ENCODE assay signal across 21 mouse cellular contexts in the genomic region with DNA sequence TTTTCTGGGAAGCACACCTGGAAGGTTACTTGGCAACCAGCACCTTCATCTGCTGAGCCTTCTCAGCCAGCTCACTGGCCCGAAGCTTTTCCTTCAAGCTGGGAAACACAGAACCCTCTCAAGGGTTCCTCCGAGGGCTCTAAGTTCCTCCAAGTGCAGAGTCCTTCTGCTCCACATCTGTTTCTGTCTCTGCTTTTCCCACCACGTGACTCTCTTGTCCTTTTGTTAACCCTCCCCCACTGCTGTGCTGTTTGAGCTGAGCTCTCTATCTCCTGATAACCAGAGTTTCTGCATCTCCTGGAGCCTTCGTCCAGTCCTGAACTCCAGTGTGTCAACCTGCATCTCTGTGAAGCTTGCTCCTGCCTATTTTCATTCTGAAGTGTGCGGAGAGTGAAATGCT.
A peak's percentile ranks its signal among the peaks of the same experiment; 100 is the strongest.
DNase-seq lines count a peak whose midpoint lies in the region; ATAC-seq and TF ChIP-seq lines count a peak whose summit lies in the region.
"Had no signal": no experiment of that assay in that cellular context is flagged by ENCODE, and none has a peak within 500 bp of the region (broad histone marks: within the 10 kb centered on the region; RNA-seq: fewer than 3 reads in every experiment).

No protein-coding gene starts in this region.

- peak; percentile 85 for DNase-seq in heart, adult 11 months
- DNase-seq in NIH3T3 (ENCODE audit: low read depth) = peak; percentile 27
- no peak for DNase-seq in adrenal gland, adult 18-20 months (ENCODE audit: low spot score in 2 of 2)
- DNase-seq: adrenal gland, adult 8-10 months; adrenal gland, postnatal 36 days; B cell, adult 2 months; cerebellum, adult 11 months; cerebellum, adult 8-10 months; cerebellum, postnatal 14 days; gastrocnemius, postnatal 36 days; heart, adult 18-20 months; heart, postnatal 14 days had no signal

- H3K27ac ChIP-seq in heart, embryonic 11.5 days (ENCODE audit: low read depth, low read length) = no peak overlapping the region
- H3K27ac ChIP-seq: embryonic facial prominence, embryonic 12.5 days; forebrain, embryonic 15.5 days; heart, embryonic 10.5 days; heart, embryonic 15.5 days; hindbrain, embryonic 15.5 days had no signal

- no peaks in the 10 kb centered on the region for H3K27me3 ChIP-seq in heart, embryonic 11.5 days (ENCODE audit: control insufficient read depth, insufficient read depth, low read length)
- no peaks in the 10 kb centered on the region for H3K27me3 ChIP-seq in C2C12 (ENCODE audit: control insufficient read depth, insufficient read depth, insufficient read length)
- H3K27me3 ChIP-seq: embryonic facial prominence, embryonic 12.5 days; forebrain, embryonic 15.5 days; heart, embryonic 15.5 days; hindbrain, embryonic 15.5 days had no signal

- no peaks in the 10 kb centered on the region for H3K36me3 ChIP-seq in heart, embryonic 11.5 days (ENCODE audit: control insufficient read depth, insufficient read depth, low read length)
- H3K36me3 ChIP-seq in C2C12 (ENCODE audit: control insufficient read depth, insufficient read depth) = no peaks in the 10 kb centered on the region
- H3K36me3 ChIP-seq: embryonic facial prominence, embryonic 12.5 days; forebrain, embryonic 15.5 days; heart, embryonic 10.5 days; heart, embryonic 15.5 days; hindbrain, embryonic 15.5 days had no signal

- no peak overlapping the region for H3K9ac ChIP-seq in heart, embryonic 11.5 days (ENCODE audit: low read depth, low read length)
- H3K9ac ChIP-seq: embryonic facial prominence, embryonic 12.5 days; forebrain, embryonic 15.5 days; heart, embryonic 15.5 days; hindbrain, embryonic 15.5 days had no signal

- H3K4me1 ChIP-seq in heart, embryonic 11.5 days (ENCODE audit: control insufficient read depth, insufficient read depth, low read length) = no peaks in the 10 kb centered on the region

- no peak overlapping the region for H3ac ChIP-seq in C2C12 (ENCODE audit: control insufficient read depth, insufficient read length, low read depth)

- no peak overlapping the region for H3K4me3 ChIP-seq in heart, embryonic 11.5 days (ENCODE audit: low read depth, low read length)
- H3K4me3 ChIP-seq in C2C12 (ENCODE audit: insufficient read depth, poor library complexity, severe bottlenecking) = no peak overlapping the region
- H3K4me3 ChIP-seq: embryonic facial prominence, embryonic 12.5 days; forebrain, embryonic 15.5 days; heart, embryonic 10.5 days; heart, embryonic 15.5 days; hindbrain, embryonic 15.5 days had no signal

- TF ChIP-seq CTCF in C2C12 (IDR thresholded peaks at IDR 0.05; ENCODE audit: control insufficient read depth, insufficient read depth, insufficient read length) = no peak

- no peaks in the 10 kb centered on the region for H3K79me2 ChIP-seq in C2C12 (ENCODE audit: control insufficient read depth, insufficient read depth)

- ATAC-seq in heart, embryonic 11.5 days (replicated peaks; ENCODE audit: insufficient number of reproducible peaks, low FRiP score, low TSS enrichment) = no peak
- ATAC-seq in megakaryocyte-erythroid progenitor cell, adult 5-6 weeks (replicated peaks; ENCODE audit: low FRiP score, low TSS enrichment, poor library complexity, severe bottlenecking) = peak; percentile 54; the same call in 1 of the 2 replicates
- no peak for ATAC-seq in monocyte, adult 5-6 weeks (replicated peaks; ENCODE audit: insufficient number of reproducible peaks, low FRiP score, low TSS enrichment, poor library complexity, severe bottlenecking)
- ATAC-seq: forebrain, embryonic 15.5 days had no signal

- no peaks in the 10 kb centered on the region for H3K79me3 ChIP-seq in C2C12 (ENCODE audit: low read depth)

- H3K9me3 ChIP-seq in heart, embryonic 11.5 days (replicated peaks; ENCODE audit: control insufficient read depth, low read length) = no peaks in the 10 kb centered on the region
- H3K9me3 ChIP-seq: embryonic facial prominence, embryonic 12.5 days; forebrain, embryonic 15.5 days; heart, embryonic 10.5 days; heart, embryonic 15.5 days; hindbrain, embryonic 15.5 days had no signal

- 40% methylated on average over 5 of the region's 5 CpGs for WGBS in heart, embryonic 11.5 days (ENCODE audit: insufficient replicate concordance)

- H3K4me2 ChIP-seq in heart, embryonic 11.5 days = no peak overlapping the region
- H3K4me2 ChIP-seq: embryonic facial prominence, embryonic 12.5 days; forebrain, embryonic 15.5 days; heart, embryonic 15.5 days; hindbrain, embryonic 15.5 days had no signal

TF ChIP-seq in C2C12, 6 proteins besides CTCF, POLR2A, EP300 and RAD21:
- TF ChIP-seq FOSL1 (IDR thresholded peaks at IDR 0.05; ENCODE audit: insufficient read depth, low read length, poor library complexity, severe bottlenecking) = no peak
- TF ChIP-seq USF1 (IDR thresholded peaks at IDR 0.05; ENCODE audit: low read depth) = peak; percentile 51

Comparison
In these comparisons a context has a peak if more than half of its experiments do, and no peak if none do; other contexts are left out.
1. DNase-seq: peak in heart, adult 11 months (single experiment) and NIH3T3 (single experiment); none in adrenal gland, adult 18-20 months (0 of 2).